ENCODE assay signal across 7 mouse cellular contexts in genomic region chr1:156037144-156037583, GRCm38 (mm10). TPM values are rescaled to one million over a fixed set of nuclear protein-coding genes. Genes with fewer than 3 reads are reported as not detected.
DNase-seq lines count a peak whose midpoint lies in the region; ATAC-seq and TF ChIP-seq lines count a peak whose summit lies in the region.

No protein-coding gene starts in this region.

- H3K4me3 ChIP-seq in heart, embryonic 15.5 days = peak overlapping the region; percentile 26
- H3K4me3 ChIP-seq in limb, embryonic 11.5 days (ENCODE audit: low read depth, low read length) = no peak overlapping the region
- no peak overlapping the region for H3K4me3 ChIP-seq in midbrain, postnatal 0 days (ENCODE audit: low read depth, low read length)

- DNase-seq in urinary bladder, postnatal 36 days (ENCODE audit: low spot score in 2 of 2) = peak; percentile 13 to 24
- no peak for DNase-seq in urinary bladder, adult 2 months (ENCODE audit: low spot score)
- DNase-seq in c-Kit-negative CD71-positive TER-119-positive erythroid progenitor cells, embryonic 14.5 days (ENCODE audit: low read depth, low spot score) = peak; percentile 74
- no peak for DNase-seq in limb, embryonic 11.5 days (ENCODE audit: low spot score)
- no peak for DNase-seq in midbrain, postnatal 0 days (ENCODE audit: low spot score)
- no peak for DNase-seq in frontal cortex, adult 2 months (ENCODE audit: extremely low spot score in 1 of 2, low spot score in 1 of 2)

- WGBS in heart, embryonic 15.5 days = 41% methylated on average over 5 of the region's 5 CpGs
- WGBS in limb, embryonic 11.5 days = 68% methylated on average over 5 of the region's 5 CpGs
- 65% methylated on average over 5 of the region's 5 CpGs for WGBS in midbrain, postnatal 0 days

- ATAC-seq in heart, embryonic 15.5 days (replicated peaks; ENCODE audit: insufficient number of reproducible peaks, insufficient read depth, low FRiP score, low read depth) = no peak
- no peak for ATAC-seq in limb, embryonic 11.5 days (ENCODE audit: insufficient number of reproducible peaks, low FRiP score, low TSS enrichment, low read depth)
- no peak for ATAC-seq in midbrain, postnatal 0 days (ENCODE audit: low FRiP score)

- H3K9me3 ChIP-seq in heart, embryonic 15.5 days (replicated peaks) = no peaks in the 10 kb centered on the region
- H3K9me3 ChIP-seq in limb, embryonic 11.5 days (ENCODE audit: control insufficient read depth, low read length) = no peaks in the 10 kb centered on the region
- no peaks in the 10 kb centered on the region for H3K9me3 ChIP-seq in midbrain, postnatal 0 days (ENCODE audit: low read length)

- no peak for TF ChIP-seq CTCF in midbrain, postnatal 0 days (IDR thresholded peaks at IDR 0.05)

- H3K4me2 ChIP-seq in heart, embryonic 15.5 days = peak overlapping the region; percentile 72
- no peak overlapping the region for H3K4me2 ChIP-seq in limb, embryonic 11.5 days (ENCODE audit: low read depth, severe bottlenecking)
- H3K4me2 ChIP-seq in midbrain, postnatal 0 days (ENCODE audit: low read depth, low read length, poor library complexity, severe bottlenecking) = peak overlapping the region; percentile 28; the same call in 1 of the 2 replicates

- peaks cover 18% of the 10 kb centered on the region for H3K36me3 ChIP-seq in heart, embryonic 15.5 days
- H3K36me3 ChIP-seq in limb, embryonic 11.5 days (ENCODE audit: control insufficient read depth, insufficient read depth, low read length) = peaks cover 5% of the 10 kb centered on the region; the same call in 1 of the 2 replicates
- H3K36me3 ChIP-seq in midbrain, postnatal 0 days (ENCODE audit: insufficient read depth, low read length) = peaks cover 3% of the 10 kb centered on the region; the same call in 1 of the 2 replicates

- H3K4me1 ChIP-seq in heart, embryonic 15.5 days (replicated peaks) = peaks cover 24% of the 10 kb centered on the region
- peaks cover 9% of the 10 kb centered on the region; the same call in 1 of the 2 replicates for H3K4me1 ChIP-seq in limb, embryonic 11.5 days (ENCODE audit: control insufficient read depth, insufficient read depth, low read length)
- peaks cover 3% of the 10 kb centered on the region; the same call in 1 of the 2 replicates for H3K4me1 ChIP-seq in midbrain, postnatal 0 days (ENCODE audit: insufficient read depth, low read length)

- H3K27me3 ChIP-seq in heart, embryonic 15.5 days = no peaks in the 10 kb centered on the region
- H3K27me3 ChIP-seq in limb, embryonic 11.5 days (ENCODE audit: control insufficient read depth, insufficient read depth, low read length) = no peaks in the 10 kb centered on the region
- no peaks in the 10 kb centered on the region for H3K27me3 ChIP-seq in midbrain, postnatal 0 days (ENCODE audit: insufficient read depth, low read length)

- H3K27ac ChIP-seq in heart, embryonic 15.5 days = peak overlapping the region; percentile 99
- H3K27ac ChIP-seq in limb, embryonic 11.5 days (replicated peaks; ENCODE audit: low read depth, low read length) = 0 out of 2 replicates have a peak overlapping the region, but pooled peaks have one; percentile 45
- H3K27ac ChIP-seq in midbrain, postnatal 0 days (ENCODE audit: low read depth, low read length) = no peak overlapping the region

- H3K9ac ChIP-seq in heart, embryonic 15.5 days = peak overlapping the region; percentile 40
- no peak overlapping the region for H3K9ac ChIP-seq in limb, embryonic 11.5 days (ENCODE audit: low read length)
- no peak overlapping the region for H3K9ac ChIP-seq in midbrain, postnatal 0 days (replicated peaks; ENCODE audit: low read length, poor library complexity, severe bottlenecking)

RNA-seq across cellular contexts. Expression of gene Tor1aip1, which starts 0.9 kb away (rescaled TPM):
- 24.7 and 42.2 TPM in 2 replicates for polyA plus RNA-seq in urinary bladder, adult 2 months (2012; rRNA removed)
- 35.7 and 37.9 TPM in 2 replicates for polyA plus RNA-seq in heart, embryonic 15.5 days (2015; fragmentation: Nextera tagmentation; extraction: Ambion mirVana)
- 42.3 and 44.7 TPM in 2 replicates for polyA plus RNA-seq in limb, embryonic 11.5 days (2014; fragmentation: Nextera tagmentation; extraction: Ambion mirVana)
- total RNA-seq in midbrain, postnatal 0 days (2014; rRNA removed) = 18.2 and 29.5 TPM in 2 replicates
- 21.6 and 21.9 TPM in 2 replicates for polyA plus RNA-seq in midbrain, postnatal 0 days (2015; fragmentation: Nextera tagmentation; extraction: Ambion mirVana)
- 21.4 and 22.3 TPM in 2 replicates for polyA plus RNA-seq in frontal cortex, adult 2 months (2012; rRNA removed)

RNA-seq across cellular contexts. Expression of gene Tor1aip2, which starts 2.0 kb away (rescaled TPM):
- 78.6 and 81.4 TPM in 2 replicates for polyA plus RNA-seq in urinary bladder, adult 2 months (2012; rRNA removed)
- polyA plus RNA-seq in heart, embryonic 15.5 days (2015; fragmentation: Nextera tagmentation; extraction: Ambion mirVana) = 69.2 and 77.6 TPM in 2 replicates
- 130 and 136 TPM in 2 replicates for polyA plus RNA-seq in limb, embryonic 11.5 days (2014; fragmentation: Nextera tagmentation; extraction: Ambion mirVana)
- total RNA-seq in midbrain, postnatal 0 days (2014; rRNA removed) = 64.3 and 67.0 TPM in 2 replicates
- polyA plus RNA-seq in midbrain, postnatal 0 days (2015; fragmentation: Nextera tagmentation; extraction: Ambion mirVana) = 46.1 and 46.7 TPM in 2 replicates
- 46.3 and 46.6 TPM in 2 replicates for polyA plus RNA-seq in frontal cortex, adult 2 months (2012; rRNA removed)

Comparison
In these comparisons a context has a peak if more than half of its experiments do, and no peak if none do; other contexts are left out.
1. DNase-seq: peak in urinary bladder, postnatal 36 days (2 of 2) and c-Kit-negative CD71-positive TER-119-positive erythroid progenitor cells, embryonic 14.5 days (single experiment); none in urinary bladder, adult 2 months (single experiment), limb, embryonic 11.5 days (single experiment), midbrain, postnatal 0 days (single experiment) and frontal cortex, adult 2 months (0 of 2).